Mouse (Mus musculus) spleen, adult 2 months (tissue): ENCODE results near the gene Sfta2. TPM values are rescaled to one million over a fixed set of nuclear protein-coding genes. Genes with fewer than 3 reads are reported as not detected.

Experiments used
- DNase-seq, 2 experiments: peaks; one replicate each; pipeline versions ENCODE4 v3.0.0 to v3.0.0-alpha.2; 2012 to 2021; ENCODE audit warnings: low spot score in 2 of 2, low read depth in 1 of 2
- H3K27ac ChIP-seq: fragments of 200-500 bp; 2 replicates; pipeline ENCODE4 v1.5.1; 2012; ENCODE audit warnings: low read length, inconsistent platforms; ENCODE audit not compliant: insufficient read depth
- H3K27me3 ChIP-seq: fragments of 200-500 bp; 2 replicates; pipeline ENCODE4 v1.6.1; 2012; ENCODE audit warnings: mild to moderate bottlenecking, moderate library complexity, low read length, inconsistent platforms; ENCODE audit not compliant: control insufficient read depth, insufficient read depth
- H3K36me3 ChIP-seq: fragments of 200-500 bp; 2 replicates; pipeline ENCODE4 v1.6.1; 2012; ENCODE audit warnings: mild to moderate bottlenecking, low read length, inconsistent platforms; ENCODE audit not compliant: control insufficient read depth, insufficient read depth
- H3K4me1 ChIP-seq: fragments of 200-500 bp; 2 replicates; pipeline ENCODE4 v1.6.1; 2011; ENCODE audit warnings: inconsistent platforms; ENCODE audit not compliant: control insufficient read depth, insufficient read depth, insufficient read length
- H3K4me3 ChIP-seq: fragments of 200-500 bp; 2 replicates; pipeline ENCODE4 v1.5.1; 2011; ENCODE audit warnings: mild to moderate bottlenecking, inconsistent platforms; ENCODE audit not compliant: insufficient read depth, insufficient read length; ENCODE audit errors: extremely low read depth
- CTCF ChIP-seq: fragments of 200-500 bp; IDR thresholded peaks from 2 replicates; pipeline ENCODE4 v1.5.1; 2011; ENCODE audit warnings: mild to moderate bottlenecking, inconsistent platforms; ENCODE audit not compliant: insufficient read depth, insufficient read length, insufficient replicate concordance; ENCODE audit errors: extremely low read depth
- POLR2A ChIP-seq: fragments of 200-500 bp; IDR thresholded peaks from 2 replicates; pipeline ENCODE4 v1.6.1; 2011; ENCODE audit warnings: low read depth, low read length, inconsistent platforms
- WGBS: fragments of 180-500 bp; shearing (Covaris S2); methylation state at CpG from one replicate; pipeline ENCODE4 v1.1.7; 2018; 5-methylcytosine and 5-hydroxymethylcytosine counted together
- polyA plus RNA-seq: library from polyadenylated mRNA; depleted of rRNA; stranded (reverse); fragments of >200 nt; gene quantifications from 2 replicates; pipeline ENCODE4 v1.2.3, GENCODE M21; 2012

Gene Sfta2
- polyA plus RNA-seq, 1 experiment: not detected

DNA sequence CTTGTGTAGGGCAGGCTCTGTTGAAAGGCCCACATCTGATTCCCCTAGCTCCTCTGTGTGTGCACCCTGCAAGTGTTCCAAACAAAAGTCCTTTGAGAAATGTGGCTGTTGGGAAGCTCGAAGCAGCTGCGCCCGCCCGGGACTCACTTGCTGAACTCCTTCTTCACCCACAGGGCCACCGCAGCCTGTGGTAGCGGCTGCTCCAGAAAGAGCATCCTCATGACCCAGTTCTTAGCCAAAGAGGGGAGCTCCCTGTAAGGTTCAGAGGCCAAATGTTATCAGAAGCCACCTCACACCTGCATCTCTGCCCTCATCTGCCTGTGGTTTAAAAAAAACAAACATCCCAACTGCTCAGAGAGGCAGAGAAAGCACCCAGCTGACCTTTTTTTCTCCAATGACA lies 70.5 kb downstream of the Sfta2 start:
- no peak for DNase-seq
- Histone ChIP-seq H3K4me1 (peaks cover 5% of the 10 kb centered on the region; the same call in 1 of the 2 replicates), H3K36me3 (no peaks in the 10 kb centered on the region), H3K27me3 (no peaks in the 10 kb centered on the region), H3K4me3 (no peak overlapping the region), H3K27ac (no peak overlapping the region)
- TF ChIP-seq POLR2A (no peak), CTCF (no peak)
- 95% methylated on average over 6 of the region's 6 CpGs for WGBS

DNA sequence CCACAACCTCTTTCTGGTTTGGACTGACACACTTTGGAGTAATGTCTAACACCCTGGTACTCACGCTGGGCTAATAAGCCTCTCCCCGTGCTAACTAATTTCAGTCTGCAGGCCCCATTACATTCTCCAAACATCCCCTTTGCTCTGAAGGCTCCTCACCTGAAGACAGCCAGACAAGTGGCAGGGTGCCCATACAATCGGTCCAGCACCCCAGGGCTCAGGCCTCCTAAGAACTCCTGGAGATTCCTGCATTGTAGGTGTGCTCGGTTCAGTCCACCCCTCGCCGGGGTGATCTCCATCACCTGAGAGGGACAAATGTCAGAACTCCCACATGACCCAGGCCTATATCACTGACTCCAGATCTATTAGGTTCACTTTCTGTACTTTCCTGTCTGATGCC lies 71.2 kb downstream of the Sfta2 start:
- no peak for TF ChIP-seq CTCF
- TF ChIP-seq POLR2A: no peak
- Histone ChIP-seq H3K36me3 (no peaks in the 10 kb centered on the region), H3K27me3 (no peaks in the 10 kb centered on the region), H3K4me1 (peaks cover 5% of the 10 kb centered on the region; the same call in 1 of the 2 replicates), H3K27ac (no peak overlapping the region), H3K4me3 (no peak overlapping the region)
- 92% methylated on average over 6 of the region's 6 CpGs for WGBS
- no peak for DNase-seq

DNA sequence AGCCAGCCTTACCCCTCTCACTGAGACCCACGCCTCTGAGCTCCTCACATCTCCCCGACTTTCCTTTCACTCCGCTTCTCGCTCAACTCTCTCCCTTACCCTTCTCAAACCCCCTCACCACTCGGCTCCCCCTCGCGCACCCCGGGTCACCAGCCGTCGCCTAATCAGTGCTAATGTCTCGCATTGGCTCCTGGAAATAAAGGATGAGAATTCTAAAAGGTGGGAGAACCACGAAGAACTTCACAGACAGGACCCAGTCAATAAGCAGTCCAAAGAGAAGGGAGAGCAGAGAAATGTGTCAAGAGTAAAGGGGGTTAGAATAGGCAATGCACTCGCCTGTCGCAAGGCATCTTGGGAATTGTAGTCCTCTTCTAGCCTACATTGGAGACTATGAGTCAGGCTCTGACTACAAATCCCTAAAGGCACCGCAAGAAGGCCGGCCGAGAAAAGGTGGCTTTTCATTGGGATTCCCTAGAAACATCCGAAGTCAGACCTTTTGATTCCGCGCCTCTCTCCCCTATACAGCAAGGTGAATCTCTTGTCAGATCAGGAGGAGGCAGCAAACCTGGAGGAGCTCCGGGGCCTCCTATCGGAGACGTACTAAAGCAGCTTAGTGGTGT lies 72.2 kb downstream of the Sfta2 start, which contains the start of gene Gtf2h4:
Gtf2h4 (minus strand) TSS at position 324 of the 620 bp plus-strand sequence.
- 0 out of 2 replicates have a peak within 1 kb of the TSS, but pooled peaks have one; percentile 26 for H3K27ac ChIP-seq
- 2% methylated on average over 23 of the region's 23 CpGs for WGBS
- H3K36me3 ChIP-seq: no peaks in the 10 kb centered on the region
- H3K4me3 ChIP-seq: peak within 1 kb of the TSS; percentile 77
- DNase-seq: peak; percentile 84 to 93
- H3K4me1 ChIP-seq: peaks cover 5% of the 10 kb centered on the region; the same call in 1 of the 2 replicates
- TF ChIP-seq CTCF (no peak), POLR2A (no peak)
- H3K27me3 ChIP-seq: no peaks in the 10 kb centered on the region

DNA sequence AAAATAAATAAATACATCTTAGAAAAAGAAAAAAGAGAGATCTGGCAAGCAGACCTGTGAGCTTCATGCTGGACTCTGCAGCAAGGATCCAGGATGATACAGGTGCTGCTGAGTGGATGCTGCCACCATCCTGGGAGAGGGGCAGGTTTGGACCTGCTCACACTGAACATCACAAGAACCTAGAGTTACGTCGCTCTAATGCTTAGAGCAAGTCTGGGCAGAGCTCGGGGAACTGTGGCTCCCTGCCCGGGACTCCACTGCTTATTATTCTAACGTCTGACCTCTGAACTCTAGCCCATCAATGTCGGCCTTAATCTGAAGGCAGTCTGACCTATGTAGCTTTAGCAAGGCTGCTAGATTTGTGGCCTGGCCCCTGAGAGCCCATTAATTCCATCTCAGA lies 79.2 kb downstream of the Sfta2 start:
- H3K27ac ChIP-seq: no peak overlapping the region
- no peak for TF ChIP-seq POLR2A
- TF ChIP-seq CTCF: no peak
- no peak for DNase-seq
- no peak overlapping the region for H3K4me3 ChIP-seq
- H3K36me3 ChIP-seq: no peaks in the 10 kb centered on the region
- no peaks in the 10 kb centered on the region for H3K27me3 ChIP-seq
- 71% methylated on average over 6 of the region's 6 CpGs for WGBS
- H3K4me1 ChIP-seq: no peaks in the 10 kb centered on the region

DNA sequence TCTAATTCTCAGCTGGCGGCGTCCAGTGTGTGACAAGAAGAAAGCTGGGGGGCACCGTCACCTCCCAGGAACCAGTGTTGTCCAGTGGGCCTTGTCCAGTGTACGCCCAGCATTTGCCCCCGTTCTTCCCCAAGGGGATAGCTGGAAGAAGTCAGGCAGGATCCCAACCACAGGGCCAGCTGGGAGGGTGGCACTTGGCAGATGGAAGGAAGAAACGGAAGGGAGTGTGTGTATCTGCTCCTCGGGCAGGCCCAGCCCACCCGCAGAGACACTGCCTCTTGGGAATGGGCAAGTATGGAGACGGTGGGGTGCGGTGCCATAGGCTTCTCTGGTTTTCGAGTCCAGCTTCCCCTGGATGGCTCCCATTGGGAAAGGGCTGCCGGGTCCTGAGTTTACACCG lies 80.6 kb downstream of the Sfta2 start:
- TF ChIP-seq CTCF (no peak), POLR2A (no peak)
- Histone ChIP-seq H3K36me3 (no peaks in the 10 kb centered on the region; the same call in 1 of the 2 replicates), H3K4me1 (no peaks in the 10 kb centered on the region), H3K4me3 (no peak overlapping the region), H3K27ac (no peak overlapping the region), H3K27me3 (no peaks in the 10 kb centered on the region)
- 86% methylated on average over 13 of the region's 13 CpGs for WGBS
- no peak for DNase-seq

DNA sequence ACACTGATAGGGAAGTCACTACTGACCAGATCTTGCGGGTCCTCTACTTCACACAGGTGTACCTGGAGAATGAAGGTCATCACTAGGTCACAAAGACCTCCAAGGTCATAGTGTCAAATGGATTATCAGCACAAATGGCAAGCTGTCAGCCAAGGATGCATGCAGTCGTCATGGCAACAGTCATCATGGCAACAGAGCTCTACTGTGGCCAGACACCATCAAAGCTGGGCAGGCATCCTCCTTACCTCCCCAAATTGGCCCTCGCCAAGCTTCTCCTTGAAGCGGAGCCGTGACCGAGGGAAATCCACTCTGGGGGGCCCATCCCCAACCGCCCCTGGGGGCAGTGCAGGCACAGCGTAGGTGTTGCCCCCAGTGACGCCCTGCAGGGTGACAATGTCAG lies 83.7 kb downstream of the Sfta2 start:
- no peak overlapping the region for H3K4me3 ChIP-seq
- no peak overlapping the region for H3K27ac ChIP-seq
- 68% methylated on average over 9 of the region's 9 CpGs for WGBS
- H3K27me3 ChIP-seq: no peaks in the 10 kb centered on the region
- H3K4me1 ChIP-seq: no peaks in the 10 kb centered on the region
- no peaks in the 10 kb centered on the region; the same call in 1 of the 2 replicates for H3K36me3 ChIP-seq
- DNase-seq: no peak
- TF ChIP-seq POLR2A (no peak), CTCF (no peak)
